30 mouse cellular contexts compared by ENCODE assay signal in the genomic region with DNA sequence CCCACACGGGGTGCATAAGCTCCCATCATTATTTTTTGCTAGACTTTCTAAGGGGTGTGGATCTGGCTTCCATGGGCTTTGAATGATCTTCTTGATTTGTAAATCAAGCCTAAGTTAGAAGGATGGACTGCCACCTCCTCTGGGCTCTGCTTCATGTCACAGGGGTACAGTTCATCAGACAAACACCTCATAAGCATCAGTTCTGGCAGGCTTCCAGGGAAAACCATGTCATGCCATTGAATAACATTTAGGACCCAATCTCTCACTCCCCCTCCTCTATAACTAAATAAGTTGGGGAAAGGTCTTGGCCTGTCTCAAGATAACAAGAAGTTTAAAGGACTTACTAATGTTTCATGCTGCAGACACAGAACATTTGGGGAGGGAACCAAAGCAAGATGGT.
DNase-seq lines count a peak whose midpoint lies in the region; ATAC-seq and TF ChIP-seq lines count a peak whose summit lies in the region.
"Had no signal": no experiment of that assay in that cellular context is flagged by ENCODE, and none has a peak within 500 bp of the region (broad histone marks: within the 10 kb centered on the region; RNA-seq: fewer than 3 reads in every experiment).

No protein-coding gene starts in this region.

- H3K27ac ChIP-seq in kidney, embryonic 14.5 days (ENCODE audit: low read depth, low read length), result peak overlapping the region; percentile 56; the same call in 1 of the 2 replicates
- peak overlapping the region; percentile 39; the same call in 1 of the 2 replicates for H3K27ac ChIP-seq in lung, embryonic 14.5 days (ENCODE audit: low read depth)
- no peak overlapping the region for H3K27ac ChIP-seq in lung, postnatal 0 days (ENCODE audit: low read length)
- H3K27ac ChIP-seq: forebrain, embryonic 12.5 days; hindbrain, embryonic 10.5 days; hindbrain, embryonic 15.5 days; liver, embryonic 14.5 days; midbrain, embryonic 12.5 days; neural tube, embryonic 12.5 days had no signal

- peak; percentile 3 to 4 for DNase-seq in cerebellum, postnatal 10 days
- DNase-seq in cerebellum, adult 9-11 months, result no peak
- no peak for DNase-seq in kidney, adult 18-20 months
- peak; percentile 86 for DNase-seq in lung, embryonic 14.5 days
- DNase-seq in lung, postnatal 0 days (ENCODE audit: low spot score), result no peak
- peak; percentile 60 for DNase-seq in forelimb bud, embryonic 11.5 days (ENCODE audit: low read depth, low spot score)
- no peak for DNase-seq in B cell, adult 2 months
- DNase-seq: adrenal gland, adult 8-10 months; cerebellum, adult 8-10 months; forebrain, postnatal 0 days; gastrocnemius, postnatal 10 days; kidney, adult 11 months; kidney, postnatal 4 days; liver; lung, adult 2 months; right cerebral cortex, adult 18-20 months; spleen, adult 18-20 months; thymus, adult 2 months; thymus, postnatal 36 days had no signal

- H3K36me3 ChIP-seq in kidney, embryonic 14.5 days (ENCODE audit: control insufficient read depth, insufficient read depth, low read length), result no peaks in the 10 kb centered on the region
- no peaks in the 10 kb centered on the region for H3K36me3 ChIP-seq in lung, embryonic 14.5 days (ENCODE audit: insufficient read depth)
- H3K36me3 ChIP-seq in lung, postnatal 0 days (ENCODE audit: insufficient read depth, low read length), result no peaks in the 10 kb centered on the region
- H3K36me3 ChIP-seq: forebrain, embryonic 12.5 days; G1E; hindbrain, embryonic 10.5 days; hindbrain, embryonic 15.5 days; midbrain, embryonic 12.5 days; neural tube, embryonic 12.5 days had no signal

- peaks cover 6% of the 10 kb centered on the region; the same call in 1 of the 2 replicates for H3K4me1 ChIP-seq in kidney, embryonic 14.5 days (ENCODE audit: control insufficient read depth, insufficient read depth, low read length)
- H3K4me1 ChIP-seq in lung, embryonic 14.5 days (ENCODE audit: insufficient read depth), result peaks cover 36% of the 10 kb centered on the region
- peaks cover 17% of the 10 kb centered on the region; the same call in 1 of the 2 replicates for H3K4me1 ChIP-seq in lung, postnatal 0 days (ENCODE audit: insufficient read depth, low read depth, low read length)
- H3K4me1 ChIP-seq: hindbrain, embryonic 15.5 days; neural tube, embryonic 12.5 days had no signal

- no peak overlapping the region for H3K4me2 ChIP-seq in kidney, embryonic 14.5 days (replicated peaks; ENCODE audit: low read depth, low read length)
- H3K4me2 ChIP-seq in lung, embryonic 14.5 days, result no peak overlapping the region
- no peak overlapping the region for H3K4me2 ChIP-seq in lung, postnatal 0 days (replicated peaks; ENCODE audit: low read depth, low read length)
- H3K4me2 ChIP-seq: forebrain, embryonic 12.5 days; hindbrain, embryonic 15.5 days; midbrain, embryonic 12.5 days; neural tube, embryonic 12.5 days had no signal

- no peak for TF ChIP-seq CTCF in lung, embryonic 14.5 days (IDR thresholded peaks at IDR 0.05; ENCODE audit: low read depth)
- TF ChIP-seq CTCF in lung, postnatal 0 days (IDR thresholded peaks at IDR 0.05), result no peak

- no peak overlapping the region for H3K9ac ChIP-seq in kidney, embryonic 14.5 days (ENCODE audit: low read depth, low read length)
- H3K9ac ChIP-seq in lung, embryonic 14.5 days, result no peak overlapping the region
- H3K9ac ChIP-seq in lung, postnatal 0 days (replicated peaks; ENCODE audit: low read depth), result no peak overlapping the region
- H3K9ac ChIP-seq: forebrain, embryonic 12.5 days; forebrain, postnatal 0 days; hindbrain, embryonic 15.5 days; liver, embryonic 14.5 days; midbrain, embryonic 12.5 days; neural tube, embryonic 12.5 days had no signal

- no peaks in the 10 kb centered on the region for H3K9me3 ChIP-seq in kidney, embryonic 14.5 days (ENCODE audit: control insufficient read depth, low read length)
- H3K9me3 ChIP-seq in lung, embryonic 14.5 days (ENCODE audit: low read depth, low read length), result no peaks in the 10 kb centered on the region
- H3K9me3 ChIP-seq in lung, postnatal 0 days (ENCODE audit: low read length), result no peaks in the 10 kb centered on the region
- H3K9me3 ChIP-seq: forebrain, embryonic 12.5 days; hindbrain, embryonic 10.5 days; hindbrain, embryonic 15.5 days; midbrain, embryonic 12.5 days; neural tube, embryonic 12.5 days had no signal

- no peak for ATAC-seq in kidney, embryonic 14.5 days (ENCODE audit: low FRiP score, low TSS enrichment)
- ATAC-seq in lung, embryonic 14.5 days (ENCODE audit: insufficient read depth), result peak; percentile 64
- ATAC-seq in lung, postnatal 0 days, result no peak; the same call in 1 of the 2 replicates
- ATAC-seq: forebrain, postnatal 0 days; inflammation-experienced regulatory T-cells, adult 6 months had no signal

- 64% methylated on average over 1 of the region's 1 CpGs for WGBS in kidney, embryonic 14.5 days
- 36% methylated on average over 1 of the region's 1 CpGs for WGBS in lung, embryonic 14.5 days
- WGBS in lung, postnatal 0 days, result 33% methylated on average over 1 of the region's 1 CpGs

- no peak for TF ChIP-seq EP300 in lung, postnatal 0 days (IDR thresholded peaks at IDR 0.05)

- H3K27me3 ChIP-seq in kidney, embryonic 14.5 days (ENCODE audit: control insufficient read depth, insufficient read depth, low read length), result no peaks in the 10 kb centered on the region
- H3K27me3 ChIP-seq in lung, embryonic 14.5 days (ENCODE audit: insufficient read depth, low read length), result no peaks in the 10 kb centered on the region
- H3K27me3 ChIP-seq in lung, postnatal 0 days (replicated peaks; ENCODE audit: insufficient read depth, low read length), result no peaks in the 10 kb centered on the region
- H3K27me3 ChIP-seq: forebrain, embryonic 12.5 days; hindbrain, embryonic 15.5 days; midbrain, embryonic 12.5 days; neural tube, embryonic 12.5 days had no signal

- no peak overlapping the region for H3K4me3 ChIP-seq in kidney, embryonic 14.5 days (ENCODE audit: low read length)
- H3K4me3 ChIP-seq in lung, embryonic 14.5 days (ENCODE audit: low read depth, low read length), result no peak overlapping the region
- no peak overlapping the region for H3K4me3 ChIP-seq in lung, postnatal 0 days (ENCODE audit: low read depth, low read length)
- H3K4me3 ChIP-seq: erythroblast, embryonic 14.5 days; forebrain, embryonic 12.5 days; hindbrain, embryonic 10.5 days; hindbrain, embryonic 15.5 days; midbrain, embryonic 12.5 days; myocyte; neural tube, embryonic 12.5 days had no signal

Comparison
In these comparisons a context has a peak if more than half of its experiments do, and no peak if none do; other contexts are left out.
1. DNase-seq: peak in cerebellum, postnatal 10 days (2 of 2), lung, embryonic 14.5 days (single experiment) and forelimb bud, embryonic 11.5 days (single experiment); none in cerebellum, adult 9-11 months (single experiment), kidney, adult 18-20 months (single experiment), lung, postnatal 0 days (single experiment) and B cell, adult 2 months (0 of 2).